Mouse (Mus musculus): ENCODE measurements at regions not wholly inside any gene's neighbourhood (a gene's known extent, or its start where the extent isn't known, plus 50 kb on each side); places are given as distances from the start of the nearest gene placed in this dataset.

DNA sequence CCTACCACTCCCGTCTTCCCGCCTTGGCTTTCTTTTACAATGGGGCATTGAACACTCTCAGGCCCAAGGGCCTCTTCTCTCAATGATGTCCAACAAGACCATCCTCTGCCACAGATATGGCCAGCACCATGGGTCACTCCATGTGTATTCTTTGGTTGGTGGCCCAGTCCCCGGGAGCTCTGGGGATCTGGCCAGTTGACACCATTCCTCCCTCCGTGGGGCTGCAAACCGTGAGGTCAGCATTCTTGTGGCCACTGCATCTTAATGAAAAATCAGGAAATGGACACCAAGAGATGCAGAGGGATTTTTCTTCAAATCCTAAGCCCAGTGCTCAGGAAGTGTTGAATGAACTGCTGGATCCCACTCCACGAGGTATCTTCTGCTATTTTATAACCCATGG is 99.3 kb upstream of the Bod1l start:
- no peak overlapping the region for H3K4me3 ChIP-seq (ENCODE audit: low read depth, low read length)
- 0 out of 2 replicates have a peak, but pooled peaks cover 4% of the 10 kb centered on the region for H3K4me1 ChIP-seq (ENCODE audit: insufficient read depth, low read length)
- no peaks in the 10 kb centered on the region for H3K9me3 ChIP-seq (ENCODE audit: low read length)
- no peaks in the 10 kb centered on the region for H3K27me3 ChIP-seq (ENCODE audit: insufficient read depth, low read length)
- ATAC-seq (ENCODE audit: low FRiP score) (no peak), DNase-seq (ENCODE audit: low spot score) (no peak)
- WGBS: 90% methylated on average over 6 of the region's 6 CpGs
- H3K36me3 ChIP-seq (ENCODE audit: insufficient read depth, low read length): no peaks in the 10 kb centered on the region
- TF ChIP-seq CTCF (IDR thresholded peaks at IDR 0.05): no peak
- H3K4me2 ChIP-seq (ENCODE audit: low read depth, low read length, poor library complexity, severe bottlenecking): no peak overlapping the region
- no peak overlapping the region for H3K9ac ChIP-seq (replicated peaks; ENCODE audit: low read length, poor library complexity, severe bottlenecking)
- no peak overlapping the region for H3K27ac ChIP-seq (ENCODE audit: low read depth, low read length)

DNA sequence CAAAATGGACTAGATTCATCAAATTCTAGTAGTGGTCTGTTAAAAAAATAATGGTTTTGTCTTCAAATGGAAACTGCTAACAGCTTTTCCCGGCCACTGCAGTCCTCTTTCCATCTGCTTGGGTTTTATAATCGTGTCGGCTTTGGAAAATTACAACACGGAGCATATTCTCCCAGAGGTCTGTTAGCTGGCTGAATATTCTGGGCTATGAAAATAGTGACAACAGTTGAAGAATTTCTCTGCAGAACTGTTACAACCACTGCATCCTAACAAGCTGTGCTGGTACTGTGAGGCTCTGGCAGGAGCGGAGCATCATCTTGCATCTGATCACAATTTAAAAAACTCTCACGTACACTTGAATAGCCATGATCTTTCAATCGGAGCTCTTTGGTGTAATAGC is 98.0 kb upstream of the Bod1l start:
- 56% methylated on average over 7 of the region's 7 CpGs for WGBS
- Histone ChIP-seq H3K27ac (ENCODE audit: low read depth, low read length) (no peak overlapping the region), H3K36me3 (ENCODE audit: insufficient read depth, low read length) (no peaks in the 10 kb centered on the region), H3K9ac (replicated peaks; ENCODE audit: low read length, poor library complexity, severe bottlenecking) (no peak overlapping the region), H3K9me3 (ENCODE audit: low read length) (no peaks in the 10 kb centered on the region), H3K4me1 (ENCODE audit: insufficient read depth, low read length) (0 out of 2 replicates have a peak, but pooled peaks cover 1% of the 10 kb centered on the region), H3K4me2 (ENCODE audit: low read depth, low read length, poor library complexity, severe bottlenecking) (no peak overlapping the region), H3K4me3 (ENCODE audit: low read depth, low read length) (no peak overlapping the region), H3K27me3 (ENCODE audit: insufficient read depth, low read length) (no peaks in the 10 kb centered on the region)
- ATAC-seq (ENCODE audit: low FRiP score): no peak
- TF ChIP-seq CTCF (IDR thresholded peaks at IDR 0.05): no peak
- peak; percentile 52 for DNase-seq (ENCODE audit: low spot score)

DNA sequence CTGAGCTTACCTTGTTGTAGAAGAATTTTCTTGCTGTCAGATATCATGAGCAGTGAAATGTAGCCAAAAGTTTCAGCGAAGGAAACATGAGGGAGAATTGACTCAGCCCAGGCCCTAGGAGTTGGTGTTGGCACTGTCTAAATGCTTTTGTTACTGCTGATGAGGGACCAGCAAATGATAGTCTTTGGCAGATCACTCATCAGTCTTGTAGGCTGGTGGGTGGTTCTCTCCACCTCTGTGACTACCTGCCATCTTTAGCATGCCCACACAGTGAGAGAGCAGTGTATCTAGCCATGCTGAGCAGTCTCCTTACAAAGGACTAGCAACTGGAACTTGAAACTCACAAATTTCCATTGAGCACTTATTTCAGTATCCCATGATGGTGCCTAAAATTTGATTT is 97.1 kb upstream of the Bod1l start:
- no peak overlapping the region for H3K9ac ChIP-seq (replicated peaks; ENCODE audit: low read length, poor library complexity, severe bottlenecking)
- no peaks in the 10 kb centered on the region for H3K9me3 ChIP-seq (ENCODE audit: low read length)
- no peaks in the 10 kb centered on the region for H3K36me3 ChIP-seq (ENCODE audit: insufficient read depth, low read length)
- no peak for TF ChIP-seq CTCF (IDR thresholded peaks at IDR 0.05)
- WGBS: 97% methylated on average over 1 of the region's 1 CpGs
- ATAC-seq (ENCODE audit: low FRiP score) (no peak), DNase-seq (ENCODE audit: low spot score) (no peak)
- no peaks in the 10 kb centered on the region for H3K27me3 ChIP-seq (ENCODE audit: insufficient read depth, low read length)
- no peaks in the 10 kb centered on the region for H3K4me1 ChIP-seq (ENCODE audit: insufficient read depth, low read length)
- H3K27ac ChIP-seq (ENCODE audit: low read depth, low read length): no peak overlapping the region
- H3K4me3 ChIP-seq (ENCODE audit: low read depth, low read length): no peak overlapping the region
- no peak overlapping the region for H3K4me2 ChIP-seq (ENCODE audit: low read depth, low read length, poor library complexity, severe bottlenecking)

DNA sequence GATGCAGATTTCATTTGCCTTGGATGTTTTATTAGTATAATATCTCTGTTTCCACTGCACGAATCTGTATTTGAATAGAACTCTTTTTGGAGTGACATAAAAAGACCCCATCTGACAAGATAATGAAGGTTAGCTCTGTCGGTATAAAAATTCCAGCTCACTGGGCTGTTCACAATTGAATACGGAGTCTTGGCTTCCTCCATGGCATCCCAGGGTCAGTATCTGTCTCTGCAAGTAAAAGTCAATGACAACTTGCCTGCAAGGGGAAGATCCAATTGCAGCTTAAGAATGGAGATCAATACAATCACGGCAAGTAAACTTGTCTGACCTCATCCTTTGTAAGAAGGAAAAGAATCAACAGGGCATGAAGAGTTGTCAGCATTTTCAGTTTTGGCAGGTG is 95.6 kb upstream of the Bod1l start:
- H3K9ac ChIP-seq (replicated peaks; ENCODE audit: low read length, poor library complexity, severe bottlenecking): no peak overlapping the region
- H3K4me1 ChIP-seq (ENCODE audit: insufficient read depth, low read length): no peaks in the 10 kb centered on the region
- DNase-seq (ENCODE audit: low spot score) (peak; percentile 9), ATAC-seq (ENCODE audit: low FRiP score) (no peak)
- TF ChIP-seq CTCF (IDR thresholded peaks at IDR 0.05): no peak
- no peak overlapping the region for H3K4me3 ChIP-seq (ENCODE audit: low read depth, low read length)
- no peak overlapping the region for H3K27ac ChIP-seq (ENCODE audit: low read depth, low read length)
- no peaks in the 10 kb centered on the region for H3K27me3 ChIP-seq (ENCODE audit: insufficient read depth, low read length)
- WGBS: 50% methylated on average over 4 of the region's 4 CpGs
- no peak overlapping the region for H3K4me2 ChIP-seq (ENCODE audit: low read depth, low read length, poor library complexity, severe bottlenecking)
- no peaks in the 10 kb centered on the region for H3K9me3 ChIP-seq (ENCODE audit: low read length)
- H3K36me3 ChIP-seq (ENCODE audit: insufficient read depth, low read length): no peaks in the 10 kb centered on the region

DNA sequence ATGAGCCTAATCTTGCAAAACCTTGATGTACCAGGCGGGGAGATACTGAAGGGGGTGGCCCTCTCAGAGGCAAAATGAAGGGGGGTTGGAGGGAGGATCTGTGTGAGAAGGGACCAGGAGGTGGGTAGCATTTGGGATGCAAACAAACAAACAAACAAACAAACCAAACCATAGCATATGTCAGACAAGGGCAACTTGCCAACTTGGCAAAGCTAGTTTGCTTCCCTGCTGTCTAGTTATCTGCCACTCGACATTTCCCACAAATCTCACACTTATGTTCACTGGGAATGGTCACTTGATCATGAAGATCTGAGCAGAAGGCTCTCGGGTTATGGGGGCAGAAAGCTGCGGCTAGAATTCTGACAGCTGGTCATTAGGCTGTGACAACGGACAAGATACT is 65.9 kb upstream of the Bod1l start:
- no peak overlapping the region for H3K9ac ChIP-seq (replicated peaks; ENCODE audit: low read length, poor library complexity, severe bottlenecking)
- 80% methylated on average over 5 of the region's 5 CpGs for WGBS
- H3K9me3 ChIP-seq (ENCODE audit: low read length): no peaks in the 10 kb centered on the region
- no peak for TF ChIP-seq CTCF (IDR thresholded peaks at IDR 0.05)
- DNase-seq (ENCODE audit: low spot score) (peak; percentile 69), ATAC-seq (ENCODE audit: low FRiP score) (no peak)
- H3K4me1 ChIP-seq (ENCODE audit: insufficient read depth, low read length): no peaks in the 10 kb centered on the region
- H3K4me3 ChIP-seq (ENCODE audit: low read depth, low read length): no peak overlapping the region
- no peak overlapping the region for H3K27ac ChIP-seq (ENCODE audit: low read depth, low read length)
- no peak overlapping the region for H3K4me2 ChIP-seq (ENCODE audit: low read depth, low read length, poor library complexity, severe bottlenecking)
- no peaks in the 10 kb centered on the region for H3K27me3 ChIP-seq (ENCODE audit: insufficient read depth, low read length)
- no peaks in the 10 kb centered on the region for H3K36me3 ChIP-seq (ENCODE audit: insufficient read depth, low read length)

DNA sequence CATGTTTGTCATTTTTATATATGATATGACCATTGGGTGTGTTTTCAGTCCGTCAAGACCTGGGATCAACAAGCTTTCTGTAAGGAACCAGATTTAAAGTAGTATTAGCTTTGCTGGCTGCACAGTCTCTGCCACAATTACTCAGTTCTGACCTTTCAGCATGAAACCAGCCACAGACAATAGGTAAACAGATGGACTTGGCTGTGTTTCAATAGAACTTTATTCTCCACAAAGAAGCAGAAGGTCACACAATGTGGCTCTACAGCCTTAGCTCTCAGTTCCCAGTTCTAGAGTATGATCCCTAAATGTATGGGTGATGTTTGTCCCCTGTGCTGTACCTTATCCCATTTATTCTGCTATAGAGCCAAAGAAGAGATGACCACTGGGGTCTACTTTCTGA is 63.6 kb upstream of the Bod1l start:
- no peak overlapping the region for H3K4me3 ChIP-seq (ENCODE audit: low read depth, low read length)
- H3K4me1 ChIP-seq (ENCODE audit: insufficient read depth, low read length): no peaks in the 10 kb centered on the region
- TF ChIP-seq CTCF (IDR thresholded peaks at IDR 0.05): no peak
- H3K9ac ChIP-seq (replicated peaks; ENCODE audit: low read length, poor library complexity, severe bottlenecking): no peak overlapping the region
- H3K36me3 ChIP-seq (ENCODE audit: insufficient read depth, low read length): no peaks in the 10 kb centered on the region
- no peak overlapping the region for H3K4me2 ChIP-seq (ENCODE audit: low read depth, low read length, poor library complexity, severe bottlenecking)
- DNase-seq (ENCODE audit: low spot score) (no peak), ATAC-seq (ENCODE audit: low FRiP score) (no peak)
- H3K27ac ChIP-seq (ENCODE audit: low read depth, low read length): no peak overlapping the region
- no peaks in the 10 kb centered on the region for H3K27me3 ChIP-seq (ENCODE audit: insufficient read depth, low read length)
- 86% methylated on average over 1 of the region's 1 CpGs for WGBS
- no peaks in the 10 kb centered on the region for H3K9me3 ChIP-seq (ENCODE audit: low read length)

Measured in midbrain, postnatal 0 days (tissue).